Mouse (Mus musculus): Measurements from ENCODE around the gene Filip1l.
"Not testable (repeated sequence)": the region's sequence is repeated elsewhere in the genome, so short reads cannot be mapped to it uniquely, and the experiment has no call there.

Filip1l gene

GRCm38 (mm10) chr16:57356454-57356853, 3.6 kb downstream of the Filip1l start:
- DNase-seq: no peak

- no peak for DNase-seq
Observed at GRCm38 (mm10) chr16:57357011-57357410, 4.1 kb downstream of the Filip1l start.

- no peak for DNase-seq
Observed at GRCm38 (mm10) chr16:57359251-57359650, 6.4 kb downstream of the Filip1l start.

- no peak for DNase-seq
Observed at GRCm38 (mm10) chr16:57360785-57361184, 7.9 kb downstream of the Filip1l start.

- DNase-seq: peak in 1 of 2 experiments; percentile 6
Observed at GRCm38 (mm10) chr16:57362679-57363401, 9.9 kb downstream of the Filip1l start.

GRCm38 (mm10) chr16:57364498-57364897, 11.6 kb downstream of the Filip1l start:
- no peak for DNase-seq

GRCm38 (mm10) chr16:57366141-57366540, 13.2 kb downstream of the Filip1l start:
- DNase-seq: no peak

GRCm38 (mm10) chr16:57366941-57367694, 14.2 kb downstream of the Filip1l start:
- DNase-seq: no peak

GRCm38 (mm10) chr16:57369846-57370496, 17.1 kb downstream of the Filip1l start:
- no peak for DNase-seq

GRCm38 (mm10) chr16:57372156-57372555, 19.3 kb downstream of the Filip1l start:
- no peak for DNase-seq

GRCm38 (mm10) chr16:57375248-57375837, 22.4 kb downstream of the Filip1l start:
- no peak for DNase-seq

GRCm38 (mm10) chr16:57378631-57379330, 25.9 kb downstream of the Filip1l start:
- no peak for DNase-seq

- no peak for DNase-seq
Observed at GRCm38 (mm10) chr16:57383266-57383971, 30.5 kb downstream of the Filip1l start.

GRCm38 (mm10) chr16:57384274-57384673, 31.4 kb downstream of the Filip1l start:
- DNase-seq: no peak

- DNase-seq: no peak
Observed at GRCm38 (mm10) chr16:57389566-57390251, 36.8 kb downstream of the Filip1l start.

- not testable (repeated sequence) for DNase-seq
Observed at GRCm38 (mm10) chr16:57391171-57391570, 38.3 kb downstream of the Filip1l start.

GRCm38 (mm10) chr16:57392461-57392860, 39.6 kb downstream of the Filip1l start:
- DNase-seq: no peak

GRCm38 (mm10) chr16:57393161-57393560, 40.3 kb downstream of the Filip1l start:
- DNase-seq: no peak

- no peak for DNase-seq
Observed at GRCm38 (mm10) chr16:57396249-57396648, 43.4 kb downstream of the Filip1l start.

GRCm38 (mm10) chr16:57397845-57398244, 45.0 kb downstream of the Filip1l start:
- DNase-seq: no peak

Measured in thymus, postnatal 36 days (tissue).